Mouse (Mus musculus): ENCODE measurements around the gene Nudt2. TPM values are rescaled to one million over a fixed set of nuclear protein-coding genes. Genes with fewer than 3 reads are reported as not detected.

Nudt2 gene
- polyA plus RNA-seq, 1 experiment from 2014 or later, result 40.5 TPM

DNA sequence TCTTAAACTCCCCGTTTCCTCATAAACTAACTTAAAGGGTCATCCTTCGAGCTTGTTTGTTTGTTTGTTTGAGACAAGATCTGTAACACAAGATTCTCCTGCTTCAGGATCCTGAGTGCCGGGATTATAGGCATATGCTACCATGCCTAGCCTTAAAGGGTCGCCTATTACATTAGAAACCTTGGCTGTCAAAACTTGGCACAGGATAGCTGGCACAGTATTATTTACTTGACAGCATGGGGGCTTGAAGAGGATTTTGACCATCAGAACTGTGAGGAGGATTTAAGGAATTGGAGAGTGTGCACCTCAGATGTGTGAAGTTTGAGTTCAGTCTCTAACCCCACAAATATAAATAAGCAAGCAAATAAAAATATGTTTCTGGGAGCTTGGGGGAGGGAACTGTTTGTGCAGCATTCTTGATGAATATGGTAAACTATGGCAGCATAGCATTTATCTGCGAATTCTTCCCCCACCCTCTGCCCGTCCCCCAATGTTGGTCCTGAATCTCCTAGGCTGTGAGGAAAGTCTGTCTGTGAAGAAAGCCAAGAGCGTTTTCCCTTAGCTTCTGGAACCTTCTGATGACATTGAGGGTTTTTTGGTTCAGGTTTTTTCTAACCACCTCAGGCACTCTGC lies 5.2 kb downstream of the Nudt2 start:
- no peaks in the 10 kb centered on the region for H3K36me3 ChIP-seq
- H3K4me1 ChIP-seq (replicated peaks), result no peaks in the 10 kb centered on the region
- H3K27ac ChIP-seq (ENCODE audit: poor library complexity, severe bottlenecking), result no peak overlapping the region
- no peak overlapping the region for H3K4me3 ChIP-seq
- no peak overlapping the region for H3K9ac ChIP-seq
- no peak overlapping the region for H3K4me2 ChIP-seq
- H3K27me3 ChIP-seq (replicated peaks), result no peaks in the 10 kb centered on the region
- no peaks in the 10 kb centered on the region for H3K9me3 ChIP-seq (replicated peaks)
- no peak for ATAC-seq (ENCODE audit: insufficient number of reproducible peaks, low FRiP score)
- WGBS, result 56% methylated on average over 7 of the region's 7 CpGs

DNA sequence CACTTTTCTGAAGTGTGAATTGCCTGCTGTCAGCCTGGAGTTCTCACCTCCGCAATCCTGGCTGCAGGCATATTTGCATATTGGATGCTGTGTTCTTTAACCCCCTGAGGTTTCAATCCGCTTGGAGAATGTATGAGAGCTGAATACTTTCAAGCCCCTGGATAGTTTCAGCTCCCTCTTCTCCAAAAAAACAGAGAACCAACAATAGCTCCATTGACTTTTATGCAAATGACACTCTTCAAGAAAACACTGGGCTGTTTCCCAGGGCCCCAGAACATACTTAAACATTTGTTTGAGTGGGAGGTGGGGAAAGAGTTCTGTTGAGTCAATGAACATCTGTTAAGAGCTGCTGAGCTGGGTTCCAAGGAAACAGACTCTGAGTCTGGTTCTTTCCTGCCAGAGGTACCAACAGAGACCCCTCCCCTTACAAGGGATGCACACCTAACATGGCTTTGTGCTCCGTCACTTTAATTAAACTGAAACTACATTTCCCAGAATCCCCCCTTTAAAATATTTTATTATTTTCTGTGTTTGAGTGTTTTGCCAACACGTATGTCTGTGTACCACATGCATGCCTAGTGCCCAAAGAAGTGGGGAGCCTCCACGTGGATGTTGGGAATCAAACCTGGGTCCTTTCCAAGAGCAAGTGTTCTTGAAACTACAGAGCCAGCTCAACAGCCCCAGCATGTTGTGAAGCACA lies 5.9 kb downstream of the Nudt2 start:
- Histone ChIP-seq H3K27ac (ENCODE audit: poor library complexity, severe bottlenecking) (no peak overlapping the region), H3K4me2 (no peak overlapping the region), H3K4me3 (no peak overlapping the region), H3K27me3 (replicated peaks) (no peaks in the 10 kb centered on the region), H3K9me3 (replicated peaks) (no peaks in the 10 kb centered on the region), H3K9ac (no peak overlapping the region), H3K36me3 (no peaks in the 10 kb centered on the region), H3K4me1 (replicated peaks) (no peaks in the 10 kb centered on the region)
- no peak for ATAC-seq (ENCODE audit: insufficient number of reproducible peaks, low FRiP score)
- WGBS, result 46% methylated on average over 5 of the region's 5 CpGs

DNA sequence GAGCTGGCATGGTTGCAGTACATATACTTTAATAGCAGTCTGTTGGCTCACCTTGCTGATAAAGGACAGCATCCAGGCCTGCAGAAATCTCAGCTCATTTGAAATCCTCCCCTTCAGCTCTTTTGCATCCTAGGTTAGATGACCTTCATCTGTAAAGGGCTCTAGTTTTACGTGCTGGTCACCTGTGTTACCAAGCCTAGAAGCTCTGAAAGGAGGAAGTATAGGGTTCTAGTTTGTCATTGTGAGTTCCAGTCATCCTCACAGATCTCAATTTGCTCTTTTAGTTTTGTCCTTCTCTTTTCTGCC lies 6.4 kb downstream of the Nudt2 start:
- Histone ChIP-seq H3K27me3 (replicated peaks) (no peaks in the 10 kb centered on the region), H3K27ac (ENCODE audit: poor library complexity, severe bottlenecking) (no peak overlapping the region), H3K9me3 (replicated peaks) (no peaks in the 10 kb centered on the region), H3K4me1 (replicated peaks) (no peaks in the 10 kb centered on the region), H3K9ac (no peak overlapping the region), H3K4me2 (no peak overlapping the region), H3K4me3 (no peak overlapping the region), H3K36me3 (no peaks in the 10 kb centered on the region)
- 69% methylated on average over 1 of the region's 1 CpGs for WGBS
- ATAC-seq (ENCODE audit: insufficient number of reproducible peaks, low FRiP score), result no peak

DNA sequence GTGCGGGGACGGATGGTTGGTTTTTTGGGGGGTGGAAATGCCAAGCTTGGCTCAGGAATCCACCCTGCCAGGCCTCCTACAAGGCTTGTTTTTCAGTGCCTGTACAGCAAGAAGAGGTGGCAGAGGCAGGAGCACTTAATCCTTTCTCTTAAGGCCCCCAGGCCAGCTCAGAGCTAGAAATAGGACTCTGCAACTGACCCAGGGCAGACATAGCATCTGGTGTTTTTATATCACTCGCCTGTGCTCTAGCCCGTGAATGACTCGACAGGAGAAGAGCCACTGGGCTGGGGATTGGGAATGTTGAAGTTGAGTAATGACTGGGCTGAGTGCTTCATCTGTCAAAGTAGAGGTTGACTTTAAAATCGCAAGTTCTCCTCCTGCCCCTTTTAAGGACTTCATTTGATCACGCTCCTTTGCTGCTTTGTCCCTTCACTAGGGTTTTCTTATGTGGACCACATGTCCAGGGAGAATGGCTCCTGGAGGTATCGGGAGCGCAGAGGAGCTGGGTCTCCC lies 12.8 kb downstream of the Nudt2 start:
- H3K4me3 ChIP-seq, result no peak overlapping the region
- 0 out of 2 replicates have a peak, but pooled peaks cover 3% of the 10 kb centered on the region for H3K4me1 ChIP-seq (replicated peaks)
- WGBS, result 79% methylated on average over 9 of the region's 9 CpGs
- H3K9me3 ChIP-seq (replicated peaks), result no peaks in the 10 kb centered on the region
- ATAC-seq (ENCODE audit: insufficient number of reproducible peaks, low FRiP score), result no peak
- no peak overlapping the region for H3K27ac ChIP-seq (ENCODE audit: poor library complexity, severe bottlenecking)
- no peaks in the 10 kb centered on the region for H3K27me3 ChIP-seq (replicated peaks)
- no peak overlapping the region for H3K4me2 ChIP-seq
- H3K36me3 ChIP-seq, result peaks cover 8% of the 10 kb centered on the region; the same call in 1 of the 2 replicates
- H3K9ac ChIP-seq, result no peak overlapping the region

DNA sequence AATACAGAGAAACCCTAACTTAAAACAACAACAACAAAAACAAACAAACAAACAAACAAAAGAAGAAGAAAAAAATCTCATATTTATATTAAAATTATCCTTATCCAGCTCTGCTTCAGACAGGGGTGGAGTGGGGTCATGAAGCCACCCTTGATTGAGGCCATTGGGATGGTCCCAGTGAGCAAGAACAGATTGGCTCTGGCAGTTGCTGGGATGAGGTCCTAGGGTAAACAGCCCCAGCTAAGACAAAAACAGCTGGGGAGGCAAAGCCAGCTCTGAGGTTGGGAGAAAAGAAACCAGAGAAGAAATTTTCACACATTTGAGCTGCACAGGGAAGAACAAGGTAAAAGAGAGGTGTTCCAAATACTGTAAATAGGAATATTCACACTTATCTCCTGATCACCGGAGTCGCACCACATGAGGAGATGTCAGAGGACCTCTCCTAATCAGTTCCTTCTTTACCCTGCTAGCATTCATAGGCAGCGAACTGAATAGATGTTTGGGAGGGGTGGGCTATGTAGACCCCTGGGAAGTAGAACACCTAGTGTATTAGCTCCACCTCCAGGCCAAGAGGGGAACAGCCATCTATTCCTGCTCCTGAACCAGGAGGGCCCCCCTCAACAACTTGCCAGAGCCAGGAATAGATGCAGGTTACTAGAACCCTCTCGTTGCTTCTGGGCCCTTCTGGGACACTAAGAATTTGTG lies 14.0 kb downstream of the Nudt2 start:
- Histone ChIP-seq H3K9me3 (replicated peaks) (no peaks in the 10 kb centered on the region), H3K9ac (no peak overlapping the region), H3K4me2 (no peak overlapping the region), H3K27ac (ENCODE audit: poor library complexity, severe bottlenecking) (no peak overlapping the region), H3K36me3 (peaks cover 8% of the 10 kb centered on the region; the same call in 1 of the 2 replicates), H3K27me3 (replicated peaks) (no peaks in the 10 kb centered on the region), H3K4me3 (no peak overlapping the region), H3K4me1 (replicated peaks) (0 out of 2 replicates have a peak, but pooled peaks cover 3% of the 10 kb centered on the region)
- ATAC-seq (ENCODE audit: insufficient number of reproducible peaks, low FRiP score), result no peak
- 69% methylated on average over 4 of the region's 4 CpGs for WGBS

DNA sequence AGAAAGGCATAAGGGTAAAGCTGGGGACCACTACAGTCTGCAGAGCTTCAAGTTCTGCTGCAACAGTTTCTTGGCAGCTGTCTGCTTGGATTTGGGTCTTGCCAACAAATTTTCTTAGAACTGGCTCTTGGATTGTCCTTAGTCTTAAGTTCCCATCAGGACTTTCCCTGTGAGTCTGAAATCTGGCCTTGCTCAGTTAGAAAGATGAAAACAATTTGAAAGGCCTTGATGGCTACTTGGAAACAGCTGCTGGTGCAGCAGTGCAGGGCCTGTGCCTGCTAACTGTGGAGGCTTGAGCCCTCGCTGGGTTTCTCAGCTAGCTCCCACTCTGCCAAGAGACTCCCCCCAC lies 14.5 kb downstream of the Nudt2 start:
- H3K4me2 ChIP-seq, result no peak overlapping the region
- WGBS, result 69% methylated on average over 1 of the region's 1 CpGs
- no peak for ATAC-seq (ENCODE audit: insufficient number of reproducible peaks, low FRiP score)

GRCm38 (mm10) chr4:41480254-41480653 lies 15.3 kb downstream of the Nudt2 start:
- ATAC-seq (ENCODE audit: insufficient number of reproducible peaks, low FRiP score), result no peak
- Histone ChIP-seq H3K27me3 (replicated peaks) (no peaks in the 10 kb centered on the region), H3K9ac (no peak overlapping the region), H3K4me3 (no peak overlapping the region), H3K27ac (ENCODE audit: poor library complexity, severe bottlenecking) (no peak overlapping the region), H3K36me3 (peaks cover 8% of the 10 kb centered on the region; the same call in 1 of the 2 replicates), H3K4me2 (no peak overlapping the region), H3K4me1 (replicated peaks) (0 out of 2 replicates have a peak, but pooled peaks cover 3% of the 10 kb centered on the region), H3K9me3 (replicated peaks) (no peaks in the 10 kb centered on the region)
- WGBS, result 84% methylated on average over 8 of the region's 8 CpGs

More for the DNA sequence above, 14.5 kb downstream of the Nudt2 start:
- H3K27ac ChIP-seq (ENCODE audit: poor library complexity, severe bottlenecking), result no peak overlapping the region
- H3K4me1 ChIP-seq (replicated peaks), result 0 out of 2 replicates have a peak, but pooled peaks cover 3% of the 10 kb centered on the region
- H3K36me3 ChIP-seq, result peaks cover 8% of the 10 kb centered on the region; the same call in 1 of the 2 replicates
- no peaks in the 10 kb centered on the region for H3K9me3 ChIP-seq (replicated peaks)
- no peaks in the 10 kb centered on the region for H3K27me3 ChIP-seq (replicated peaks)
- H3K4me3 ChIP-seq, result no peak overlapping the region
- no peak overlapping the region for H3K9ac ChIP-seq

GRCm38 (mm10) chr4:41481601-41482017 lies 16.7 kb downstream of the Nudt2 start:
- Histone ChIP-seq H3K9ac (no peak overlapping the region), H3K36me3 (peaks cover 8% of the 10 kb centered on the region; the same call in 1 of the 2 replicates), H3K4me2 (no peak overlapping the region), H3K27me3 (replicated peaks) (no peaks in the 10 kb centered on the region), H3K4me1 (replicated peaks) (0 out of 2 replicates have a peak, but pooled peaks cover 3% of the 10 kb centered on the region), H3K27ac (ENCODE audit: poor library complexity, severe bottlenecking) (no peak overlapping the region), H3K4me3 (no peak overlapping the region), H3K9me3 (replicated peaks) (peaks cover 5% of the 10 kb centered on the region; the same call in 1 of the 2 replicates)
- 48% methylated on average over 6 of the region's 6 CpGs for WGBS
- no peak for ATAC-seq (ENCODE audit: insufficient number of reproducible peaks, low FRiP score)

- H3K4me2 ChIP-seq, result no peak overlapping the region
- no peaks in the 10 kb centered on the region for H3K36me3 ChIP-seq
- ATAC-seq (ENCODE audit: insufficient number of reproducible peaks, low FRiP score), result no peak
- H3K9me3 ChIP-seq (replicated peaks), result no peaks in the 10 kb centered on the region
- WGBS, result 72% methylated on average over 7 of the region's 7 CpGs
- no peak overlapping the region for H3K4me3 ChIP-seq
- H3K27ac ChIP-seq (ENCODE audit: poor library complexity, severe bottlenecking), result no peak overlapping the region
- H3K9ac ChIP-seq, result no peak overlapping the region
- peaks cover 6% of the 10 kb centered on the region for H3K4me1 ChIP-seq (replicated peaks)
- peaks cover 42% of the 10 kb centered on the region for H3K27me3 ChIP-seq (replicated peaks)
These were observed 28.0 kb downstream of the Nudt2 start for GRCm38 (mm10) chr4:41492951-41493350.

GRCm38 (mm10) chr4:41493464-41494116 lies 28.6 kb downstream of the Nudt2 start:
- H3K27ac ChIP-seq (ENCODE audit: poor library complexity, severe bottlenecking), result no peak overlapping the region
- no peak overlapping the region for H3K4me3 ChIP-seq
- 76% methylated on average over 3 of the region's 3 CpGs for WGBS
- no peak overlapping the region for H3K9ac ChIP-seq
- ATAC-seq (ENCODE audit: insufficient number of reproducible peaks, low FRiP score), result no peak
- H3K27me3 ChIP-seq (replicated peaks), result peaks cover 48% of the 10 kb centered on the region
- no peaks in the 10 kb centered on the region for H3K9me3 ChIP-seq (replicated peaks)
- peaks cover 13% of the 10 kb centered on the region for H3K4me1 ChIP-seq (replicated peaks)
- no peak overlapping the region for H3K4me2 ChIP-seq
- no peaks in the 10 kb centered on the region for H3K36me3 ChIP-seq

- H3K9ac ChIP-seq, result no peak overlapping the region
- no peak overlapping the region for H3K27ac ChIP-seq (ENCODE audit: poor library complexity, severe bottlenecking)
- H3K9me3 ChIP-seq (replicated peaks), result no peaks in the 10 kb centered on the region
- H3K4me2 ChIP-seq, result no peak overlapping the region
- ATAC-seq (ENCODE audit: insufficient number of reproducible peaks, low FRiP score), result no peak
- 43% methylated on average over 3 of the region's 3 CpGs for WGBS
- no peak overlapping the region for H3K4me3 ChIP-seq
- H3K36me3 ChIP-seq, result no peaks in the 10 kb centered on the region
- peaks cover 20% of the 10 kb centered on the region for H3K4me1 ChIP-seq (replicated peaks)
- H3K27me3 ChIP-seq (replicated peaks), result peaks cover 55% of the 10 kb centered on the region
These were observed 29.4 kb downstream of the Nudt2 start for GRCm38 (mm10) chr4:41494378-41494777.

All from heart, embryonic 12.5 days (tissue).